Mouse (Mus musculus): ENCODE measurements around the gene Car1. TPM values are rescaled to one million over a fixed set of nuclear protein-coding genes. Genes with fewer than 3 reads are reported as not detected.
"Not testable (repeated sequence)": the region's sequence is repeated elsewhere in the genome, so short reads cannot be mapped to it uniquely, and the experiment has no call there.

Car1 gene
- polyA plus RNA-seq, 1 experiment from 2014 or later: 0.39 TPM

DNA sequence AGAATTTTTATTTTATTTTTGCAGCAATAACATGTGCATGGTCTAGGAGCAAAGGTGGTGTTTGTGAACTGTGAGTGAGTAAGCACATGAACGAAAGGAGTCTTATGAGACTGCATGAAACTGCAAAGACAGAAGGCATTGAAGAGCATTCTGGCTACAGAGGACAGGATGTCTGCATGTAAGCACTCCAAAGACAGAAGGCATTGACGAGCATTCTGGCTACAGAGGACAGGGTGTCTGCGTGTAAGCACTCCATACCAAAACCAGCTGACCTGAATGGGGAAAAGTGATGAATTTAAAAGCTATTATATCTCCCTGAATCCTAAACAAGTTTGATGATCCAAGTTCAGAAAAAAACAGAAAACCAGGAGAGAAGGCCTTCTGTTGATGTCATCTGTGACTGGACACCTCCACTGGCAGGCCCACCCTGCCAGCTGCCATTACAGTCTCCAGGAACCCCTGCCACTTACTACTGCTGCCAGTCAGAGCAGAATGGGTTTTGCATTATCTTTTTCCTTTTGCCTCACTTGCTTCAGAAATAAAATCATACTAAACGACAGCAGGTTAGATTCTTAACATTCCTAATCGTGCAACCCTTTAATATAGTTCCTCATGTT, 23.2 kb upstream of the Car1 start:
- Histone ChIP-seq H3K4me3 (ENCODE audit: low read depth, low read length) (no peak overlapping the region), H3K27me3 (replicated peaks; ENCODE audit: control insufficient read depth, insufficient read depth, low read length) (no peaks in the 10 kb centered on the region), H3K27ac (replicated peaks; ENCODE audit: low read depth, low read length) (no peak overlapping the region), H3K36me3 (ENCODE audit: control insufficient read depth, insufficient read depth, low read length) (no peaks in the 10 kb centered on the region), H3K9me3 (ENCODE audit: control insufficient read depth, low read length) (no peaks in the 10 kb centered on the region), H3K9ac (ENCODE audit: low read depth, low read length) (no peak overlapping the region), H3K4me2 (ENCODE audit: low read depth, low read length) (no peak overlapping the region), H3K4me1 (ENCODE audit: control insufficient read depth, insufficient read depth, low read length) (no peaks in the 10 kb centered on the region)
- no peak for ATAC-seq (ENCODE audit: low read depth)
- DNase-seq (ENCODE audit: low spot score): no peak
- 75% methylated on average over 5 of the region's 5 CpGs for WGBS

GRCm38 (mm10) chr3:14828896-14829295, 20.7 kb upstream of the Car1 start:
- no peak overlapping the region for H3K4me2 ChIP-seq (ENCODE audit: low read depth, low read length)
- no peak for ATAC-seq (ENCODE audit: low read depth)
- H3K27ac ChIP-seq (replicated peaks; ENCODE audit: low read depth, low read length): no peak overlapping the region
- H3K4me3 ChIP-seq (ENCODE audit: low read depth, low read length): no peak overlapping the region
- no peak for DNase-seq (ENCODE audit: low spot score)
- no peak overlapping the region for H3K9ac ChIP-seq (ENCODE audit: low read depth, low read length)
- H3K27me3 ChIP-seq (replicated peaks; ENCODE audit: control insufficient read depth, insufficient read depth, low read length): no peaks in the 10 kb centered on the region
- H3K9me3 ChIP-seq (ENCODE audit: control insufficient read depth, low read length): no peaks in the 10 kb centered on the region
- no peaks in the 10 kb centered on the region for H3K36me3 ChIP-seq (ENCODE audit: control insufficient read depth, insufficient read depth, low read length)
- no peaks in the 10 kb centered on the region for H3K4me1 ChIP-seq (ENCODE audit: control insufficient read depth, insufficient read depth, low read length)

DNA sequence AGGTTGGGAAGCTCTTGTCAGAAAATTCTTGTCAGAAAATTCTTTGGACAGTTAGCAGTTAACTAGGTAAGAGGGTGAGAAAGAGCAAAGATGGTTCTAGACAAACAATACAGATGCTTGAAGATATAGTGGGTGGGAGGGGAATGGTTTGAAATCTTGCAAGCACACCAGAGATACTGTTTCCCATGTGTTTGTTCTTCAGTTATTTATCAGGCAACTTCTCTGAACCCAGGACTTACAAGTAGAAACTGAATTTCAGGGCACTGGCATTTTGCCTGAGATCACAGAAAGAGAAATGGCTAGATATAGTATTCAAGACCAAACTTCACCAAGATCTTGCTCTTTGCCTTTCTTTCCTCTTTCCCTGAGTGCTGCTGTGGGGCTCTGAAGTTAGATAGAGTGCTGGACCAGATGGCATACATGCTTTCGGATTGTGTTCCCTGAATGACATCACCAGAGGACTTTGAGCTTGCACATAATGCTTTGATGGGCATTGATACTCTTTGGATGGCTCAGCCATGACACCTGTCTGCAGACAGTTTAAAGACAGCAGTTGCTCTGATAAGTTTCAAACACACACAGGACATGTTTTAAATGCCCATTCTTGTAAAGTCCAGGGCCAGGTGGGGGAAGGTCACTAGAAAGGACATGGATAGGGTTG, 11.8 kb upstream of the Car1 start:
- ATAC-seq (ENCODE audit: low read depth) (no peak), DNase-seq (ENCODE audit: low spot score) (no peak)
- Histone ChIP-seq H3K4me2 (ENCODE audit: low read depth, low read length) (no peak overlapping the region), H3K36me3 (ENCODE audit: control insufficient read depth, insufficient read depth, low read length) (no peaks in the 10 kb centered on the region), H3K4me3 (ENCODE audit: low read depth, low read length) (no peak overlapping the region), H3K27ac (replicated peaks; ENCODE audit: low read depth, low read length) (no peak overlapping the region), H3K27me3 (replicated peaks; ENCODE audit: control insufficient read depth, insufficient read depth, low read length) (no peaks in the 10 kb centered on the region), H3K4me1 (ENCODE audit: control insufficient read depth, insufficient read depth, low read length) (no peaks in the 10 kb centered on the region), H3K9me3 (ENCODE audit: control insufficient read depth, low read length) (no peaks in the 10 kb centered on the region), H3K9ac (ENCODE audit: low read depth, low read length) (no peak overlapping the region)
- WGBS: 81% methylated on average over 1 of the region's 1 CpGs

DNA sequence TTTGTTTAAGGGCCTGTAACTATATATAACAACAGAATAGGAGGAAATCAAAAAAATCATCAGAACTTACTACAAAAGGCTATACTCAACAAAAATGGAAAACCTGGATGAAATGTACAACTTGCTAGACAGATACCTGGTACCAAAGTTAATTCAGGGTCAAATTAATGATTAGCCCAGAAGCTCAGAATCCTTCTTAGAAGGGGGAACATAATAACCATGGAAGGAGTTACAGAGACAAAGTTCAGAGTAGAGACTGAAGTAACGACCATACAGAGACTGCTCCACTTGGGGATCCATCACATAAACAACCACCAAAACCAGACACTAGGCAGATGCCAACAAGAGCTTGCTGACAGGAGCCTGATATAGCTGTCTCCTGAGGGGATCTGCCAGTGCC, 7.2 kb upstream of the Car1 start:
- not testable (repeated sequence) for H3K4me2 ChIP-seq (ENCODE audit: low read depth, low read length); H3K27me3 ChIP-seq (replicated peaks; ENCODE audit: control insufficient read depth, insufficient read depth, low read length); H3K9ac ChIP-seq (ENCODE audit: low read depth, low read length); H3K36me3 ChIP-seq (ENCODE audit: control insufficient read depth, insufficient read depth, low read length); H3K27ac ChIP-seq (replicated peaks; ENCODE audit: low read depth, low read length); H3K9me3 ChIP-seq (ENCODE audit: control insufficient read depth, low read length); H3K4me3 ChIP-seq (ENCODE audit: low read depth, low read length); DNase-seq (ENCODE audit: low spot score); ATAC-seq (ENCODE audit: low read depth); H3K4me1 ChIP-seq (ENCODE audit: control insufficient read depth, insufficient read depth, low read length)
- WGBS: 90% methylated on average over 1 of the region's 1 CpGs

- Histone ChIP-seq H3K4me1 (ENCODE audit: control insufficient read depth, insufficient read depth, low read length) (no peaks in the 10 kb centered on the region), H3K36me3 (ENCODE audit: control insufficient read depth, insufficient read depth, low read length) (no peaks in the 10 kb centered on the region), H3K4me3 (ENCODE audit: low read depth, low read length) (no peak overlapping the region), H3K9me3 (ENCODE audit: control insufficient read depth, low read length) (no peaks in the 10 kb centered on the region), H3K27me3 (replicated peaks; ENCODE audit: control insufficient read depth, insufficient read depth, low read length) (no peaks in the 10 kb centered on the region), H3K4me2 (ENCODE audit: low read depth, low read length) (no peak overlapping the region), H3K27ac (replicated peaks; ENCODE audit: low read depth, low read length) (no peak overlapping the region), H3K9ac (ENCODE audit: low read depth, low read length) (no peak overlapping the region)
- ATAC-seq (ENCODE audit: low read depth) (no peak), DNase-seq (ENCODE audit: low spot score) (no peak)
These were observed 1.5 kb downstream of the Car1 start for GRCm38 (mm10) chr3:14806702-14807101.

- Histone ChIP-seq H3K9me3 (ENCODE audit: control insufficient read depth, low read length) (no peaks in the 10 kb centered on the region), H3K27me3 (replicated peaks; ENCODE audit: control insufficient read depth, insufficient read depth, low read length) (no peaks in the 10 kb centered on the region), H3K27ac (replicated peaks; ENCODE audit: low read depth, low read length) (no peak overlapping the region), H3K36me3 (ENCODE audit: control insufficient read depth, insufficient read depth, low read length) (no peaks in the 10 kb centered on the region), H3K4me1 (ENCODE audit: control insufficient read depth, insufficient read depth, low read length) (no peaks in the 10 kb centered on the region), H3K4me2 (ENCODE audit: low read depth, low read length) (no peak overlapping the region), H3K4me3 (ENCODE audit: low read depth, low read length) (no peak overlapping the region), H3K9ac (ENCODE audit: low read depth, low read length) (no peak overlapping the region)
- ATAC-seq (ENCODE audit: low read depth) (no peak), DNase-seq (ENCODE audit: low spot score) (no peak)
- 86% methylated on average over 3 of the region's 3 CpGs for WGBS
These were observed 2.2 kb downstream of the Car1 start for GRCm38 (mm10) chr3:14805962-14806361.

DNA sequence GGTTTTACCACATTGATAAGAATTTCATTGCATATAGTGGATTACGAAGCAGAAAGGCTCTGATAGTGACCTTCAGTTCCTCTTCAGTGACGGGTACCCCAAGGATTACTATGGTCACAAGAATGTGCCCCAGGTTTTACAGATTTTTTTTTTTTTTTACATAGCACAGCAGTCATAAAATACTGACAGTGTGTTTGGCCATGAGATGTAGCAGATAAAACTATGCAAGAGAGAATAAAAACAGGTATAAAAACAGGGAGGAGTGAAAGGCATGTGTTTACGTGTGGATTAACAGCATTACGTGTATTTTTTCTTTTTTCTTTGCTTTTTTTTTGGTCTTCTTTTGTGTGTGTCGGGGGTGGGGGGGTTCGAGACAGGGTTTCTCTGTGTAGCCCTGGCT, 3.3 kb downstream of the Car1 start:
- 84% methylated on average over 6 of the region's 6 CpGs for WGBS
- H3K4me2 ChIP-seq (ENCODE audit: low read depth, low read length): no peak overlapping the region

DNA sequence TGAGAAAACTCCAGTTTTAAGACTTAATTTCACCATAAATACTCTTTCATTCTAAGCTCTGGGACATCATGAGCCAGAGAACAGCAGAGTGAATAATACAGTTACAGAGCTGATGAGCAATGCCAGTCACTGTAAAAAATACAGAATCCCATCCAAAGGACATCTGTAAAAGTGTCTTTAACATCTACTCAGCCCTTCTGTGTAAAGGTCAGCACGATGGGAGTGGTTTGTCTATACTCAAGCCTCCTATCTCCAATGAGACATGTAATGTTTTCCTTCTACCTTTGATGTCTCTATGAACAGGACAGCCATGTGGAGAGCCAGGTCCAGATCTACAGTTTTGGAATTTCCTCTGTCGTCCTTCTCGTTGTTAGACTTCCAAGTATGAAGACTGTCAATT, 11.1 kb downstream of the Car1 start:
- H3K4me1 ChIP-seq (ENCODE audit: control insufficient read depth, insufficient read depth, low read length): no peaks in the 10 kb centered on the region
- no peak for DNase-seq (ENCODE audit: low spot score)
- no peak overlapping the region for H3K4me3 ChIP-seq (ENCODE audit: low read depth, low read length)
- H3K36me3 ChIP-seq (ENCODE audit: control insufficient read depth, insufficient read depth, low read length): no peaks in the 10 kb centered on the region
- H3K27ac ChIP-seq (replicated peaks; ENCODE audit: low read depth, low read length): no peak overlapping the region
- no peak overlapping the region for H3K9ac ChIP-seq (ENCODE audit: low read depth, low read length)
- no peaks in the 10 kb centered on the region for H3K9me3 ChIP-seq (ENCODE audit: control insufficient read depth, low read length)
- H3K27me3 ChIP-seq (replicated peaks; ENCODE audit: control insufficient read depth, insufficient read depth, low read length): no peaks in the 10 kb centered on the region
- whole genome bisulfite sequencing: 77% methylated on average over 3 of the region's 3 CpGs
- ATAC-seq (ENCODE audit: low read depth): no peak
- no peak overlapping the region for H3K4me2 ChIP-seq (ENCODE audit: low read depth, low read length)

More for the DNA sequence above, 3.3 kb downstream of the Car1 start:
- H3K27me3 ChIP-seq (replicated peaks; ENCODE audit: control insufficient read depth, insufficient read depth, low read length): no peaks in the 10 kb centered on the region
- no peaks in the 10 kb centered on the region for H3K36me3 ChIP-seq (ENCODE audit: control insufficient read depth, insufficient read depth, low read length)
- H3K9me3 ChIP-seq (ENCODE audit: control insufficient read depth, low read length): no peaks in the 10 kb centered on the region
- ATAC-seq (ENCODE audit: low read depth): no peak
- no peak for DNase-seq (ENCODE audit: low spot score)
- H3K4me3 ChIP-seq (ENCODE audit: low read depth, low read length): no peak overlapping the region
- no peak overlapping the region for H3K9ac ChIP-seq (ENCODE audit: low read depth, low read length)
- no peak overlapping the region for H3K27ac ChIP-seq (replicated peaks; ENCODE audit: low read depth, low read length)
- H3K4me1 ChIP-seq (ENCODE audit: control insufficient read depth, insufficient read depth, low read length): no peaks in the 10 kb centered on the region

Measured in embryonic facial prominence, embryonic 14.5 days (tissue).